Mouse (Mus musculus): Measurements from ENCODE around the gene Espl1. TPM values are rescaled to one million over a fixed set of nuclear protein-coding genes. Genes with fewer than 3 reads are reported as not detected.
A peak's percentile ranks its signal among the peaks of the same experiment; 100 is the strongest.

The Espl1 gene
- total and polyA plus RNA-seq, 3 experiments: 1.0 to 1.6 (median 1.4) TPM

GRCm38 (mm10) chr15:102344490-102344889, 48.4 kb downstream of the Espl1 start:
- no peak for TF ChIP-seq POLR2A (IDR thresholded peaks at IDR 0.05; ENCODE audit: insufficient read depth, low read depth, low read length)
- no peak for TF ChIP-seq CTCF (IDR thresholded peaks at IDR 0.05)
- no peak for TF ChIP-seq EP300 (IDR thresholded peaks at IDR 0.05; ENCODE audit: insufficient read depth, low read depth, low read length)
- H3K9ac ChIP-seq (ENCODE audit: low read depth, low read length): no peak overlapping the region
- no peaks in the 10 kb centered on the region for H3K36me3 ChIP-seq (ENCODE audit: control insufficient read depth, insufficient read depth, low read length)
- no peak overlapping the region for H3K4me3 ChIP-seq
- H3K79me2 ChIP-seq (replicated peaks; ENCODE audit: control insufficient read depth, insufficient read depth, low read length): no peaks in the 10 kb centered on the region
- WGBS: 97% methylated on average over 3 of the region's 3 CpGs
- no peaks in the 10 kb centered on the region for H3K27me3 ChIP-seq (ENCODE audit: control insufficient read depth, insufficient read depth, low read length)
- no peak overlapping the region for H3K27ac ChIP-seq
- no peak for DNase-seq
- H3K4me1 ChIP-seq (ENCODE audit: control insufficient read depth, insufficient read depth, low read length): no peaks in the 10 kb centered on the region
- intact Hi-C loops (cut with DNase I): loop anchor here (5.0 kb wide), 2 partner anchors 33 to 98 kb away; no protein-coding TSS in a partner anchor

- 70% methylated on average over 4 of the region's 4 CpGs for WGBS
- Histone ChIP-seq H3K79me2 (replicated peaks; ENCODE audit: control insufficient read depth, insufficient read depth, low read length) (no peaks in the 10 kb centered on the region), H3K9ac (ENCODE audit: low read depth, low read length) (no peak overlapping the region), H3K27ac (no peak overlapping the region), H3K36me3 (ENCODE audit: control insufficient read depth, insufficient read depth, low read length) (no peaks in the 10 kb centered on the region), H3K27me3 (ENCODE audit: control insufficient read depth, insufficient read depth, low read length) (no peaks in the 10 kb centered on the region), H3K4me1 (ENCODE audit: control insufficient read depth, insufficient read depth, low read length) (peaks cover 4% of the 10 kb centered on the region), H3K4me3 (no peak overlapping the region)
- intact Hi-C loops (cut with DNase I): no loop called here
- TF ChIP-seq CTCF (IDR thresholded peaks at IDR 0.05): no peak
- TF ChIP-seq EP300 (IDR thresholded peaks at IDR 0.05; ENCODE audit: insufficient read depth, low read depth, low read length): no peak
- no peak for TF ChIP-seq POLR2A (IDR thresholded peaks at IDR 0.05; ENCODE audit: insufficient read depth, low read depth, low read length)
- no peak for DNase-seq
Observed at GRCm38 (mm10) chr15:102346444-102346843, 50.4 kb downstream of the Espl1 start.

DNA sequence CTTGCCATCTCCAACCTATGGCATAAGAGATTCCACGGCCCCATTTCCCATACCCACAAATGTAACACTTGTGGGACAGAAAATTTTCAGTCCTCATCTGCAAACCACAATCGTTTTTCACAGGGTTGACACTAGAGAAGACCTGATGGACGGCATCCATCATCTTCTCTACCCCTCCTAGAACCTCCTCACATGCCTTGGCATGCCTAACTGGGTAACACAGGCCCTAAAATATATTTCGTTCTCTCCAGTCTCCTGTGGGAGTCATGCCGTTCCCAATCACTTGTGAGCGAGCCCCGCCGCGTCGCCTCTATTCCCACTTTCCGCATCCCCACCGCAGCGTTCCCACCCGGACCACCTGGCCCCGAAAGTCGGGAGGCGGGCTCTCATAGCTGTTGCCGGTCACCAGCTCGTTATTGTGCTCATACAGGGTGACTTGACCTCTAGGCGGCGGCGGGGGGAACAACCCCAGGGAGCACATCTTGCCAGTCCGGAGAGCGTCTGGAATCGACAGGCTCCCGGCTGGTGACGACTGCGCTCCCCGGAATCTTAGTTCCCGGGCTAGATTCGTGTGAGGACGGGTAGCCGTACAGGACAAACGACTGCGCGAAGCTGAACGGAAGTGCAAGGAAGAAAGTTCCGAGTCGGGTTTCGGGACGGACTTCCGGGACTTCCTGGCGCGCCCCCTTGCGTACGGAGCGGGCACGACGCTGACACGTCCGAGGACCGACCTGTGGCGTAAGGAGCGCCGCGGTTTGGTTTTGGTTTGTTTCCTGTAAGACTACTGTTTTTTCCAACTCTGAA, 54.3 kb downstream of the Espl1 start, which contains the start of gene Aaas:
Gene Aaas (minus strand): TSS at position 634 of the 804 bp plus-strand sequence.
- peak within 1 kb of the TSS; percentile 88 for H3K27ac ChIP-seq
- peak; percentile 94 to 96 for DNase-seq
- H3K27me3 ChIP-seq (ENCODE audit: control insufficient read depth, insufficient read depth, low read length): no peaks in the 10 kb centered on the region
- TF ChIP-seq CTCF (IDR thresholded peaks at IDR 0.05) (peak; percentile 99), POLR2A (IDR thresholded peaks at IDR 0.05; ENCODE audit: insufficient read depth, low read depth, low read length) (peak; percentile 93), EP300 (IDR thresholded peaks at IDR 0.05; ENCODE audit: insufficient read depth, low read depth, low read length) (peak; percentile 97)
- H3K4me3 ChIP-seq: peak within 1 kb of the TSS; percentile 66
- intact Hi-C loops (cut with DNase I): loop anchor here (2.0 kb wide), 1 partner anchor 20 kb away; the partner anchor contains the start of gene Myg1
- no peaks in the 10 kb centered on the region for H3K36me3 ChIP-seq (ENCODE audit: control insufficient read depth, insufficient read depth, low read length)
- WGBS: under 1% methylated on average over 56 of the region's 56 CpGs
- H3K4me1 ChIP-seq (ENCODE audit: control insufficient read depth, insufficient read depth, low read length): peaks cover 6% of the 10 kb centered on the region
- no peaks in the 10 kb centered on the region for H3K79me2 ChIP-seq (replicated peaks; ENCODE audit: control insufficient read depth, insufficient read depth, low read length)
- H3K9ac ChIP-seq (ENCODE audit: low read depth, low read length): peak within 1 kb of the TSS; percentile 79

GRCm38 (mm10) chr15:102350942-102351291, 54.9 kb downstream of the Espl1 start:
- no peaks in the 10 kb centered on the region for H3K36me3 ChIP-seq (ENCODE audit: control insufficient read depth, insufficient read depth, low read length)
- peak overlapping the region; percentile 45 for H3K9ac ChIP-seq (ENCODE audit: low read depth, low read length)
- TF ChIP-seq CTCF (IDR thresholded peaks at IDR 0.05) (no peak), EP300 (IDR thresholded peaks at IDR 0.05; ENCODE audit: insufficient read depth, low read depth, low read length) (no peak), POLR2A (IDR thresholded peaks at IDR 0.05; ENCODE audit: insufficient read depth, low read depth, low read length) (no peak)
- peaks cover under 1% of the 10 kb centered on the region; the same call in 1 of the 2 replicates for H3K27me3 ChIP-seq (ENCODE audit: control insufficient read depth, insufficient read depth, low read length)
- intact Hi-C loops (cut with DNase I): loop anchor here (1.0 to 2.0 kb wide), 2 partner anchors 20 to 26 kb away; partner anchors contain the start of gene Myg1
- peak overlapping the region; percentile 66 for H3K4me3 ChIP-seq
- no peak for DNase-seq
- H3K4me1 ChIP-seq (ENCODE audit: control insufficient read depth, insufficient read depth, low read length): peaks cover 6% of the 10 kb centered on the region
- peak overlapping the region; percentile 88 for H3K27ac ChIP-seq
- H3K79me2 ChIP-seq (replicated peaks; ENCODE audit: control insufficient read depth, insufficient read depth, low read length): no peaks in the 10 kb centered on the region
- WGBS: 6% methylated on average over 11 of the region's 11 CpGs

DNA sequence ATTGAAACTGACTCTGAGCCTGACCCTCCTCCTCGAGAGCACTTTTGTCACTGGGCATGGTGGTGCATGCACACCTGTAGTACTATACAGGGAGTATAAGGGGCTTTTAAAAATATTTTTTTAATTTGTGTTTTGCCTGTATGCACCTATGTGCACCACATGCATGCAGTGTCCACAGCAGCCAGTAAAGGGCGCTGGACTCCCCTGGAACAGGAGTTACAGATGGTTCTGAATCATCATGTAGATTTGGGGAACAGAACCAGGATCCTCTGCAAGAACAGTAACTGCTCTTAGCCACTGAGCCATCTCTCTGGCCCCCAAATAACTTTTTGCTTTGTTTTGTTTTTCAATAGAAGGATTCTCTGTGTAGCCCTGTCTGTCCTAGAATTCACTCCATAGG, 56.1 kb downstream of the Espl1 start:
- Histone ChIP-seq H3K36me3 (ENCODE audit: control insufficient read depth, insufficient read depth, low read length) (no peaks in the 10 kb centered on the region), H3K27ac (no peak overlapping the region)
- 57% methylated on average over 2 of the region's 2 CpGs for WGBS

DNA sequence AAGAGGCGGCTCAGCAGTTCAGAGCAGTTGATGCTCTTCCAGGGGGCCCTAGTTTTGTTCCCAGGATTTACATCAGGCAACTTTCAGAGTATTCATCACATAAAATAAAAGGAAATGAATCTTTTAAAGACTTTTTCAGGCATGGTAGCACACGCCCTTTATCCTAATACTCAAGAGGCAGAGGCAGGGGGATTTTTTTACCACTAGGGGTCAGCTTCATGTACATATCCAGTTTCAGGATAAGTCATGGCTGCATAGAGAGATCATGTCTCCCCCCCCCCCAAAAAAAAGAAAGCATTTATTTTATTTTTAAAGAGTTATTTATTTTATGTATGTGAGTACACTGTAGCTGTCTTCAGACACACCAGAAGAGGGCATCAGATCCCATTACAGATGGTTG, 57.9 kb downstream of the Espl1 start:
- H3K4me3 ChIP-seq: no peak overlapping the region
- intact Hi-C loops (cut with DNase I): loop anchor here (2.0 kb wide), 1 partner anchor 67 kb away; no protein-coding TSS in a partner anchor
- no peak overlapping the region for H3K27ac ChIP-seq
- TF ChIP-seq POLR2A (IDR thresholded peaks at IDR 0.05; ENCODE audit: insufficient read depth, low read depth, low read length) (no peak), CTCF (IDR thresholded peaks at IDR 0.05) (0 out of 2 replicates have a peak, but pooled peaks have one; percentile 15)
- H3K9ac ChIP-seq (ENCODE audit: low read depth, low read length): no peak overlapping the region
- H3K79me2 ChIP-seq (replicated peaks; ENCODE audit: control insufficient read depth, insufficient read depth, low read length): no peaks in the 10 kb centered on the region
- H3K36me3 ChIP-seq (ENCODE audit: control insufficient read depth, insufficient read depth, low read length): no peaks in the 10 kb centered on the region
- peaks cover 2% of the 10 kb centered on the region; the same call in 1 of the 2 replicates for H3K27me3 ChIP-seq (ENCODE audit: control insufficient read depth, insufficient read depth, low read length)
- peaks cover 6% of the 10 kb centered on the region for H3K4me1 ChIP-seq (ENCODE audit: control insufficient read depth, insufficient read depth, low read length)
- 83% methylated on average over 2 of the region's 2 CpGs for WGBS
- DNase-seq: no peak

More for the DNA sequence above, 56.1 kb downstream of the Espl1 start:
- Histone ChIP-seq H3K79me2 (replicated peaks; ENCODE audit: control insufficient read depth, insufficient read depth, low read length) (no peaks in the 10 kb centered on the region), H3K27me3 (ENCODE audit: control insufficient read depth, insufficient read depth, low read length) (peaks cover 2% of the 10 kb centered on the region; the same call in 1 of the 2 replicates), H3K4me1 (ENCODE audit: control insufficient read depth, insufficient read depth, low read length) (peaks cover 6% of the 10 kb centered on the region), H3K4me3 (no peak overlapping the region), H3K9ac (ENCODE audit: low read depth, low read length) (no peak overlapping the region)
- peak; percentile 28; the same call in 1 of the 2 replicates for TF ChIP-seq CTCF (IDR thresholded peaks at IDR 0.05)
- TF ChIP-seq EP300 (IDR thresholded peaks at IDR 0.05; ENCODE audit: insufficient read depth, low read depth, low read length): no peak
- no peak for TF ChIP-seq POLR2A (IDR thresholded peaks at IDR 0.05; ENCODE audit: insufficient read depth, low read depth, low read length)
- intact Hi-C loops (cut with DNase I): loop anchor here (2.0 kb wide), 1 partner anchor 69 kb away; no protein-coding TSS in a partner anchor
- DNase-seq: no peak

All from heart, adult 2 months (tissue).